Mouse (Mus musculus): ENCODE results near the gene Angptl8. TPM values are rescaled to one million over a fixed set of nuclear protein-coding genes. Genes with fewer than 3 reads are reported as not detected.

The Angptl8 gene
- total RNA-seq, 4 experiments from 2014 or later, result not detected

- DNase-seq (ENCODE audit: low spot score in 2 of 2), result no peak
Measured at GRCm38 (mm10) chr9:21811170-21811569, 24.1 kb upstream of the Angptl8 start.

DNA sequence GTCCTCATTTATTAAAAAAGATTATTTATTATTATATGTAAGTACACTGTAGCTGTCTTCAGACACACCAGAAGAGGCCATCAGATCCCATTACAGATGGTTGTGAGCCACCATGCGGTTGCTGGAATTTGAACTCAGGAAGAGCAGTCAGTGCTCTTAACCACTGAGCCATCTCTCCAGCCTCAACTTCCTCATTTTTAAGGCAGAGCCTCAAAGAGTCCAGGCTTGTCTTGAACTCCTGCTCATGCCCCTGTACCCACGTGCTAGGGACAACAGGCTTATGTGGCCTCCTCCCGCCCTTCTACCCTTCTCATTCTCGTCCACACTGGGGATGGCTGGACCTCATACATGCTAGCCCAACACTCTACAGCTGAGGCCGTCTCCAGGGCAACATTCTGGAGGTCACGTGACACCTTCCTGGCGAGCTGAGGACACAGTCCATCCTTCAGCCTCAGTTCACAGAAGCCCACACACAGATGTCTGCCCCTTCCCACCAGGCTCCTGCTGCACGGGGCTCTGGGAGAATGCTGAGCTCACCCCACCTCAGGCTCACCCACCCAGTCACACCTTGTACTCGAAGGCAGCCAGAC lies 18.5 kb upstream of the Angptl8 start:
- no peak for DNase-seq (ENCODE audit: low spot score in 2 of 2)

DNA sequence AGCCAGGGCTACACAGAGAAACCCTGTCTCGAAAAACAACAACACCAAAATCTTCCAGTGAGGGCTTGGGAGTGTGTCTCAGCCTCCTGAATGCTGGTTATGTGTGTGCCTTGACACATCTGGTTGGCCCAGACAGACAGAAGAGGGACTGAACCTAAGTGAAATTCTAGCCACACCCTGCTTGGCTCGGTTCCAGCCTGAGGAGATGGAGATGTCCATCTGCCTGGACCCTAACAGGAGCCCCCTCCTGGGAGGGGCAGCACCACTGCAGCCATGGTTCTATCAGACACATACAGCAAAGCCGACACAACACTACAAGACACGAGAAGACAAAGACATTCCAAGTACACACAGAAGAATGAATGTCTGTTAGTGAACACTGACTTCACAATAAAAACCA lies 17.2 kb upstream of the Angptl8 start:
- DNase-seq (ENCODE audit: low spot score in 2 of 2), result no peak

DNA sequence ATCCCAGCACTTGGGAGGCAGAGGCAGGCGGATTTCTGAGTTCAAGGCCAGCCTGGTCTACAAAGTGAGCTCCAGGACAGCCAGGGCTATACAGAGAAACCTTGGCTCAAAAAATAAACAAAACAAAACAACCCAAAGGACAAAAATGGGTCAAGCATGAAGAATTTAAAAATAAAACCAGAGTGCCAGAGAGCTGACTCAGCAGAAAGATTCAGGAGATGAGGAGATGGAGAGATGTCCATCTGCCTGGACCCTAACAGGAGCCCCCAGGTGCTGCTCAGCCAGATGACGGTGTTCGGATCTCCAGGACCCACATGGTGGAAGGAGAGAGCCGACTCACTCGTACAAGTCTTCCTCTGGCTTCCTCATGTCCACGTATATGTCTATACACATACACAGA lies 16.7 kb upstream of the Angptl8 start:
- no peak for DNase-seq (ENCODE audit: low spot score in 2 of 2)

- DNase-seq (ENCODE audit: low spot score in 2 of 2), result no peak
Measured at GRCm38 (mm10) chr9:21819181-21819729, 16.1 kb upstream of the Angptl8 start.

DNA sequence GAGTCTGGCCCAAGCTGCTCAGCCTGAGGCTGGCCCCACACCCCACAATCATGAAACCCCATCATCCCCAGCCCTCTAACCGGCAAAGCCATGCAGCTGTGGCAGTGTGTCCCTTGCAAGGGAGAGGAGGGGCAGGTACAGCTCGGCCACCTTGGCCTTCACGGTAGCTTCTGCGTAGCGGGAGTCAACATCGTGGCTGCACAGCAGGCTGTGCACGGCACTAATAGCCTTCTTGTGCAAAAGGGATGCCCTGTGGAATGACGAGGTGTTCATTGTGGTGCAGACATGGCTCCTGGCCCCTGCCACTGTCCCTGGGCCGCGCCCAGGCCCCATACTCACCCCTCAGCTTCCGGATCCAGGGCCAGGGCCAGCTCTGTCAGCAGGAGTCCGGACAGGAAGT lies 15.1 kb upstream of the Angptl8 start:
- DNase-seq (ENCODE audit: low spot score in 2 of 2), result no peak

GRCm38 (mm10) chr9:21822686-21823085 lies 12.6 kb upstream of the Angptl8 start:
- DNase-seq (ENCODE audit: low spot score in 2 of 2), result no peak

GRCm38 (mm10) chr9:21823957-21824356 lies 11.4 kb upstream of the Angptl8 start:
- no peak for DNase-seq (ENCODE audit: low spot score in 2 of 2)

- DNase-seq (ENCODE audit: low spot score in 2 of 2), result no peak
Measured at GRCm38 (mm10) chr9:21824366-21824765, 10.9 kb upstream of the Angptl8 start.

GRCm38 (mm10) chr9:21829834-21830460 lies 5.4 kb upstream of the Angptl8 start:
- no peak for DNase-seq (ENCODE audit: low spot score in 2 of 2)

DNA sequence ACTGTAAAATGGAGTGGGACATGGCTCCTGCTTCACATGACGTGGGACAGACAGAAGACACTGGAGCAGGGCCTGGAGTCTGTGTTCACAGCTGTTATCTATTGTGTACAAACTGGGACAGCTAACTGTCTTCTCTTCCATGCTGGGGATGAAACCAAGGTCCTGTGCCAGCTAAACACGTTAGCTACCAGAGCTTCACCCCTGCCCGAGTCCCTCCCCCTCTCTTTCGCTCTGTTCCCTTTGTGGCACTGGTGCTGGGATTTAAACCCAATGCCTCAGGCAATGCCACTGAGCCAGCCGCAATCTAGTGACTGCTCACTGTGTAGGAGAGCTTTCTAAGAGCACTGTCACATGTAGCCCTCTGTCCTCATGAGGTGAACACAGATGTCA lies 4.9 kb upstream of the Angptl8 start:
- DNase-seq (ENCODE audit: low spot score in 2 of 2), result no peak

DNA sequence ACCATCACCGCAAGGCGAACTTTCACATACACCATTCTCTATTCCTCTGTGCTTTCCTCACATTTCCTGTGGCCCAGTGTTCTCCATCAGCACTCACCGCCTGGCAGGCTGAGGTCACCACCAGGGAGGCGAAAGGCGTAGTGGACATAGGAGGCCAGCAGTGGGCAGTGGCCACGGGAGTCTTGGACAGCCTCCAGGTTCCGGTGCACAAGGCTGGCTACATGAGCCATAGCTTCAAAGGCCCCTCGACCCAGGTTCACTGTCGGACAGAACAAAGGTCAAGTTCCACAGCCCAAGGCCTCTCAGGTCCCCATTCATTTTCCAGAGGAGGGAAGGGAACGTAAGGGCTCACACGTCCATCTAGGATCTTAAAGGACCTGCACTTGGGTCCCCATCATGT lies 4.4 kb upstream of the Angptl8 start:
- no peak for DNase-seq (ENCODE audit: low spot score in 2 of 2)

GRCm38 (mm10) chr9:21831558-21832240 lies 3.6 kb upstream of the Angptl8 start:
- no peak for DNase-seq (ENCODE audit: low spot score in 2 of 2)

DNA sequence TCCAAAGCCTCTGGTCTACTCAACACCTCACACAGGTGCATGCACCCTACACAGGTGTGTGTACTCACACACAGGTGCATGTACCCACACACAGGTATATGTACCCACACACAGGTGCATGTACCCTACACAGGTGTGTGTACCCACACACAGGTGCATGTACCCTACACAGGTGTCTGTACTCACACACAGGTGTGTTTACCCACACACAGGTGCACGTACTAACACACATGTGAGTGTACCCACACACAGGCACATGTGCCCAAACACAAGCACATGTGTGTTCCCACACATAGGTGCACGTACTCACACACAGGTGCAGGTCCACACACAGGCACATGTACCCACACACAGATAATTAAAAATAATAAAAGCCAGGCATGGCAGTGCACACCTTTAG lies 2.4 kb downstream of the Angptl8 start:
- no peak for DNase-seq (ENCODE audit: low spot score in 2 of 2)

- DNase-seq (ENCODE audit: low spot score in 2 of 2), result no peak
Measured at GRCm38 (mm10) chr9:21840115-21840787, 4.9 kb downstream of the Angptl8 start.

GRCm38 (mm10) chr9:21841340-21841739 lies 6.0 kb downstream of the Angptl8 start:
- DNase-seq (ENCODE audit: low spot score in 2 of 2), result no peak

DNA sequence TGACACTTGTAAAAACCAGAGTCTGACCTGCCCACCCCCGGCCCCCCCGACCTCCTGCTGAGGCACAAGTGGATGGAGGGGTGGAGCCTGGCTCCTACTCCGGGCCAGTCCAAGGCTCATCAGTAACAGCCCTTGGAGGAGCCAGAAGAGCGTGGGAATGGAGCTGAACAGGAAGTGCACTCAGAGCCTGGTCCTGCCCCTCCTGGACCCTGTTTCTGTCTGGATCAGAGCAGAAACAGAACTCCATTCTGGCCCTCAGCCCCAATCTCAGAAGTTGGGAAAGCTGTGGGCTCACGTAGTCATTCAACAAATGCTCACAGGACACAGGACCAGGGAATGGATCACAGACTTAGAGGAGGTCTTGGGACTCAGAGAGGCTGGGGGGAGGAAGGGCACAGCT lies 7.1 kb downstream of the Angptl8 start:
- peak in 1 of 2 experiments; percentile 49 for DNase-seq (ENCODE audit: low spot score in 2 of 2)

- no peak for DNase-seq (ENCODE audit: low spot score in 2 of 2)
Measured at GRCm38 (mm10) chr9:21843086-21843485, 7.8 kb downstream of the Angptl8 start.

DNA sequence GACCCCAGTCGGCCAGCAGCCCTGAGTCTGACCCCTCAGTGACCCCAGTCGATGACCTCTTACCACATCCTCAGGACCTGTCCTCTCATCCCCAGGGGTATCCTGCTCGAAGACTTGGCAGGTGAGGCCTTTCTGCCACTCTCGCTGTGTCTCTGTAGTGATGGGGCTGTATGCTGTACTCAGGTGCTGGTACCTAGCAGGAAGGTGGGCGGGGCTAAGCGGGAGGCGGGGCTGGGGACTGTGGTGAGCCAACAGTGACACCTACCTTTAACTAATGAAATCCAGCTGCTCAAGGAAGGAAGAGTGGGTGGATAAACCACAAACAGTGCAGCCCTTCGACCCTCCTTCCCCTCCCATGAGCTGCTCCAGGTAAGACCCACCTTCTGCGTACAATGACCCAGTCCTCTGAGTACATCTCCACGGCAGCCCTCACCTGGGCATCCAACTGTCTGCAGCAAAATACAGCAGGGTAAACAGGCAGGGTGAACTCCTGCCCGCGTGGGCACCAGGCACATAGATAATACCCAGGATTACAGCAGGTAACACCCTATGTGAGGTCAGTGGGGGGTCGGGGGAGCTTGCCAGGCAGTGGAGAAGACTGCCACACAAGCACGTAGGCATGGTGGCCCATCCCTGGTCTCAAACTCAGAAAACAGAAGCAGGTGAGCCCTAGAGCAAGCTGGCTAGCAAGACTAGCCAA lies 10.2 kb downstream of the Angptl8 start:
- no peak for DNase-seq (ENCODE audit: low spot score in 2 of 2)

DNA sequence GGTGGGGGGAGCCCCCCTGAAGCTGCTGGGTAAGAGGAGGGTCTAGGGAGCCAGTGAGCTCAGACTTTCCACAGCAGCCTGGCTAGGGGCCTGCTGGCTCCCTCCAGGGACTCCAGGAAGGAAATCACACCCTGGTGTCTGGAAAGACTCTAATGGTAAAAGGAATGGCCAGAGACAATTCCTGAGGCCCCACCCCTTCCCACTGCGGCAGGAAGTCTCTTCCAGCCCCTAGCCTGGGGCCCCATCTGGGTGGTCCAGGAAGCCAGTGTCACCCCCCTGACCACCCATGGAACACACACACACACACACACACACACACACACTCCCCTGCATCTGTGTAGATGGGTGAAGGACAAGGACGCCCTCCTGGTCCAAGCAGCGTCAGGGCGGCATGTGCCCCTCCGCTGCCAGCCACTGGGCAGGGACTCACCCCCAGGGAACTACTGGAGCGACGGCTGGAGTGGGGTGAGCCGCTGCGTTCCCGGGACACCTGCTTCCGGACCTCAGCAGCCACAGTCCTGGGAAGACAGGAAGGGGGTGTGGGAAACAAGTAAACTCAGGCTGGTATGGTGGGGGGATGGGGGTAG lies 11.5 kb downstream of the Angptl8 start:
- DNase-seq (ENCODE audit: low spot score in 2 of 2), result peak; percentile 40 to 58

DNA sequence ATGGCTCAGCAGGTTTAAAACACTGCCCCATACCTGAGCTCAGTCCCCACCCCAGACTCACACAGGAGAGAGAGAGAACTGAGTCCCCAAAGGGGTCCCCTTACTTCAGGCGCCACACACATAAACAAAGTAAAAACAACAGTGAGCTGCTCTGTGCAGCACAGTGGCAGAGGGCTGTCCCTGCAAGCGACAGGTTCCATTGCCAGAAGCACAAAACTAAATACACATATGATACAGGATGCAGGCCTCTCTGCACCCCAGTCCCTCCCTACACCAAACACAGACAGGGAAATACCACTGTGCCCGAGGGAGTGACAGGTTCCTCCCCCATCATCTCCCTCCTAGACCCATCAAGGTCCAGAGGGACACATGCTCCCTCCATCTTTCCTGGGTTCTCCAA lies 12.1 kb downstream of the Angptl8 start:
- no peak for DNase-seq (ENCODE audit: low spot score in 2 of 2)

All from gastrocnemius, adult 8-10 months (tissue).